Mouse (Mus musculus) midbrain, embryonic 11.5 days (tissue): Measurements from ENCODE around the gene Sub1. TPM values are rescaled to one million over a fixed set of nuclear protein-coding genes. Genes with fewer than 3 reads are reported as not detected.
A peak's percentile ranks its signal among the peaks of the same experiment; 100 is the strongest.

ENCODE experiments used
- ATAC-seq: fragments of 200-750 bp; cut with Nextera tagmentation; 2 replicates; pipeline ENCODE4 v1.8.0; 2017; ENCODE audit warnings: moderate TSS enrichment, moderate library complexity; ENCODE audit not compliant: low FRiP score
- DNase-seq: peaks from one replicate; pipeline ENCODE4 v3.0.0; 2015; ENCODE audit warnings: low spot score; ENCODE audit errors: missing footprints
- H3K27ac ChIP-seq: fragments of 300-500 bp; sonication (generic); 2 replicates; pipeline ENCODE4 v1.5.1; 2014; ENCODE audit warnings: low read depth, low read length
- H3K27me3 ChIP-seq: fragments of 300-500 bp; sonication (generic); 2 replicates; pipeline ENCODE4 v1.6.1; 2014; ENCODE audit warnings: mild to moderate bottlenecking, low read length, moderate library complexity, mixed read lengths; ENCODE audit not compliant: control insufficient read depth, insufficient read depth
- H3K36me3 ChIP-seq: fragments of 300-500 bp; sonication (generic); 2 replicates; pipeline ENCODE4 v1.6.1; 2014; ENCODE audit warnings: mild to moderate bottlenecking, low read length, moderate library complexity, mixed read lengths; ENCODE audit not compliant: control insufficient read depth, insufficient read depth
- H3K4me1 ChIP-seq: fragments of 300-500 bp; sonication (generic); 2 replicates; pipeline ENCODE4 v1.6.1; 2014; ENCODE audit warnings: low read length; ENCODE audit not compliant: control insufficient read depth, insufficient read depth
- H3K4me2 ChIP-seq: fragments of 300-500 bp; sonication (generic); 2 replicates; pipeline ENCODE4 v1.6.1; 2014; ENCODE audit warnings: mild to moderate bottlenecking, moderate library complexity
- H3K4me3 ChIP-seq: fragments of 300-500 bp; sonication (generic); 2 replicates; pipeline ENCODE4 v1.5.1; 2014; ENCODE audit warnings: low read depth, low read length
- H3K9ac ChIP-seq: fragments of 300-500 bp; sonication (generic); 2 replicates; pipeline ENCODE4 v1.6.1; 2014; ENCODE audit warnings: low read length
- H3K9me3 ChIP-seq: fragments of 300-500 bp; sonication (generic); 2 replicates; pipeline ENCODE4 v1.6.1; 2016; ENCODE audit warnings: low read length; ENCODE audit not compliant: control insufficient read depth
- WGBS: fragments of 180-500 bp; shearing (Covaris S2); extraction: QIAGEN DNeasy Blood & Tissue Kit; methylation state at CpG from one replicate; pipeline ENCODE4 v1.1.7; 2014; 5-methylcytosine and 5-hydroxymethylcytosine counted together
- polyA plus RNA-seq: library from polyadenylated mRNA; unstranded; fragments of >200 nt; fragmentation: Nextera tagmentation; extraction: Ambion mirVana; gene quantifications from 2 replicates; pipeline ENCODE4 v1.2.1, GENCODE M21; 2014

Gene Sub1
- polyA plus RNA-seq, 1 experiment from 2014 or later: 798 TPM

DNA sequence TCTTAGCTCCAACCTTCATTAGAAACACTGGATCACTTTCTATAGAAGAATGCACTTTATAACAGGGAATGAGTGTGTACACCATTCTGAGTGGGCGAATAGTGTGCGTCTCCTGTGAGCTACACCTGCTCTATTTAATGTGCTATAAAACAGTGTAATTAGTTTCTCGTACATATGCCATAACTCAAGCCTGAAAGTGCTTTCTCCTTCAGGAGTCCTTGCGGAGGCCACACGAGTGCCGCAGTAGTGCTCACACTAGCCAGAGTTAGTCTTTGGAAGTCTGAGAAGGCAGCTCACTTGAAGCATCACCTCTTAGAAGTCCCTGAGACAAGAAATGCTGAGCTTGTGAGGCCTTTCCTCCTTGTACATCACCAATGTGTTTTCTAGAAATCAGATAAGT lies 9.4 kb upstream of the Sub1 start:
- Histone ChIP-seq H3K9ac (no peak overlapping the region), H3K27me3 (no peaks in the 10 kb centered on the region), H3K4me3 (no peak overlapping the region), H3K4me1 (no peaks in the 10 kb centered on the region), H3K9me3 (no peaks in the 10 kb centered on the region), H3K4me2 (no peak overlapping the region), H3K36me3 (no peaks in the 10 kb centered on the region), H3K27ac (no peak overlapping the region)
- DNase-seq (peak; percentile 37), ATAC-seq (no peak)
- WGBS: 96% methylated on average over 6 of the region's 6 CpGs

DNA sequence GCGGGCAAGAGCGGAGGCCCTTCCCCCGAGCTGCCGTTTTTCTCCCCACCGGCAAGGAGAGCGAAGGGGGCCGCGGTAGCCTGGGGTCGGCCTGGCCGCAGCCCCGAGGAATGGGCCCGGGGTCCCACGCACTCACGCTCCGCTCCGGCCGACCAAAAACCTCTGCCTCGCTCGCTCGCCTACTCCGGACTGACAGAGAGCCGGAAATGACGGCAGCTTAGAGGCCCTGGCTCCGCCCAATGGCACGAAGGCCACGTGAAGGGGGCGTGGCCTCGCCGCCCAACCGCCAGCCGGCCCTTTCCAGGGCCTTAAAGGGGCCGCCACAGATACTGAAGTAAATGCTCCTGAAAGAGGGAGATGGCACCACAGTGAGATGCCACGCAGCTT lies 975 bp downstream of the Sub1 start:
- Histone ChIP-seq H3K4me3 (peak overlapping the region; percentile 99), H3K9me3 (no peaks in the 10 kb centered on the region), H3K27ac (peak overlapping the region; percentile 59), H3K9ac (peak overlapping the region; percentile 90), H3K36me3 (peaks cover under 1% of the 10 kb centered on the region; the same call in 1 of the 2 replicates), H3K27me3 (no peaks in the 10 kb centered on the region), H3K4me2 (peak overlapping the region; percentile 90), H3K4me1 (peaks cover 10% of the 10 kb centered on the region)
- DNase-seq (peak; percentile 99), ATAC-seq (peak; percentile 98)
- under 1% methylated on average over 29 of the region's 33 CpGs for WGBS

DNA sequence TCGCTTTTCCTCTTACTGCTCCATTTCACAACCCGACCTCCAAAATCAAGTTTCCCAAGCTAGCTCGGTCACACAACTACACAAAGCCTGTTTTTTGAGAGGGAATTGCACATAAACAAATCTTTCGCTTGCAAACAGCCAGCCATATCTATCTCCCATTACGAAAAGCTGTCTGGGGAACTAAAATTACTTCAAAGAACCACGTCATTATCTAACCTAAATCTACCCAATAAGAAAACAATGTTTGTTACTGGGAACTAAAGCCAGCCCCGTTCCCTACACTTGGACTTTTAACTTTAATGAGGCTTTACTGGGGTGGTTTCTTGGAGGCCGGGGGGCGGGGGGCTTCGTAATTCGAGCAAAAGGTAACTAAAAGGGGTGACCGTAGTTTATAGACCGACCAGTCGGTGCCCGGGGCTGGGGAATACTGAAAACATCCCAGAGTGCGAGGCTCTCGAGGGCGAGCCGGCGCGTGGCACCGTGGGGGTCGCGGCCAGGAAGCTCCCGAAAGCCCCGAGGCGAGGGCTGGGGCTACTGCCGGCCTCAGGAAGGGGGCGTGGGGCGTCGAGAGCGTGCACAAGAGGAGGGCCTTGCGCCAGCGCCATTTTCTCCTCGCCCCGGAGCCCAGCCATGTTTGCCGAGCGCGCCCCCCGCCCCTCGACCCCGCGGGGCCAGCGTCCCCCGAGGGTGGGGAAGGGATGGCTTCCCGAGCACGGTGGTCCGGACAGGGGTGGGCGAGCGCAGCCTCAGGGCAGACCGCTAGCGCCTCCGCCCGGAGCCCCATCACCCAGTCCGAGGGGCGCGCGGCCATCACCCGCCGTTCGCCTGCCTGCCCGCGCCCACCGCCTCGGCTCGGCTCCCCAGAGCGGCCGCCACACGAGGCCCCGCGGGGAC lies 1.6 kb downstream of the Sub1 start:
- Histone ChIP-seq H3K27ac (peak overlapping the region; percentile 59), H3K4me2 (peak overlapping the region; percentile 90), H3K9ac (peak overlapping the region; percentile 90), H3K4me1 (peaks cover 10% of the 10 kb centered on the region), H3K9me3 (no peaks in the 10 kb centered on the region), H3K27me3 (no peaks in the 10 kb centered on the region), H3K36me3 (peaks cover 4% of the 10 kb centered on the region; the same call in 1 of the 2 replicates), H3K4me3 (peak overlapping the region; percentile 99)
- DNase-seq (peak; percentile 93), ATAC-seq (peak; percentile 87)
- 1% methylated on average over 64 of the region's 71 CpGs for WGBS

DNA sequence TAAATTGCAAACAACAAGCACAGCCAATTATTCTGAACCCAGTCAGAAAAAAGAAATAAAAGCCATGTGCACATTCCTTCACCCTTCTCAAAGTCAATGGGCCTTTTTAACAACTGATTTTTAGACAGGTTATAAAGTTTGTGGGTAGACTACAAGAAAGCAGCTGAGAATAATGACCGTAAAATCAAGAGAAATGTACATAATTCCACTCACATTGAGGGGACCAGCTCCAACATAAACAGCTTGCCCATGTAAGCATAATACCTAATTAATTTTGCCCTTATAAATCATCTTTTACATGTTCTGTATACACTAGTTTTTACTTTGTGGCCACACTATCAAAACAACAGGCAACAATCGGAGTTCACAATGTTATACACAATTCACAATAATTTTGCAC lies 2.8 kb downstream of the Sub1 start:
- Histone ChIP-seq H3K4me1 (peaks cover 10% of the 10 kb centered on the region), H3K9me3 (no peaks in the 10 kb centered on the region), H3K4me2 (peak overlapping the region; percentile 90), H3K4me3 (no peak overlapping the region), H3K27me3 (no peaks in the 10 kb centered on the region), H3K9ac (0 out of 2 replicates have a peak overlapping the region, but pooled peaks have one; percentile 90), H3K27ac (no peak overlapping the region), H3K36me3 (peaks cover 5% of the 10 kb centered on the region; the same call in 1 of the 2 replicates)
- 91% methylated on average over 2 of the region's 2 CpGs for WGBS
- DNase-seq (peak; percentile 69), ATAC-seq (no peak)

DNA sequence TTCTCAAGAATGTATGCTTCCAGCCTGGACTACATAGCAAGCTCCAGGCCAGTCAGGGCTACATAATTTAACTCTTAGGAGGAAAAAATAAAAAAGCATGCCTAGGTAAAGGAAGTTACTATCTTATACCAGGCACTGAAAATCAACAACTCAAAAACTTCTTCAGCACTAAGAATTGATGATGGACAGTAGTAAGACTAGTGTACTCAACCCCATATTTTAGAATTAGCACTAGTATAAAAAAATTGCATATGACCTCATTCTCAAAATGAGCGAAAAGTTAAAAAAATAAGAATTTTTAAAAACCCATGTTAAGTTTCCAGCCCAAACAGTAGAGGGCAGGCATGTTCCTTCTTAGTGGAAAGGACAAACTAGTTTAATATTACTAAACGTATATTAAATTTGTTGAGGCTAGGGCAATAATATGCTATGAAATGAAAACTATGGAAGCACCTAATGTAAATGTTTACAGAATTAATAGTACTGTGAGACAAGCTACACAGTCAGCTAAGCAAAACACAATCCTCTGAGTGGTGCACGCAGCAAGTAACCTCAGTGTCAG lies 5.2 kb downstream of the Sub1 start:
- no peak overlapping the region for H3K27ac ChIP-seq
- peaks cover 10% of the 10 kb centered on the region for H3K4me1 ChIP-seq
- no peak overlapping the region for H3K4me2 ChIP-seq
- peak; percentile 75 for DNase-seq
- no peak for ATAC-seq
- no peaks in the 10 kb centered on the region for H3K27me3 ChIP-seq
- no peaks in the 10 kb centered on the region for H3K9me3 ChIP-seq
- peaks cover 8% of the 10 kb centered on the region; the same call in 1 of the 2 replicates for H3K36me3 ChIP-seq
- H3K4me3 ChIP-seq: no peak overlapping the region
- 81% methylated on average over 3 of the region's 3 CpGs for WGBS
- no peak overlapping the region for H3K9ac ChIP-seq

DNA sequence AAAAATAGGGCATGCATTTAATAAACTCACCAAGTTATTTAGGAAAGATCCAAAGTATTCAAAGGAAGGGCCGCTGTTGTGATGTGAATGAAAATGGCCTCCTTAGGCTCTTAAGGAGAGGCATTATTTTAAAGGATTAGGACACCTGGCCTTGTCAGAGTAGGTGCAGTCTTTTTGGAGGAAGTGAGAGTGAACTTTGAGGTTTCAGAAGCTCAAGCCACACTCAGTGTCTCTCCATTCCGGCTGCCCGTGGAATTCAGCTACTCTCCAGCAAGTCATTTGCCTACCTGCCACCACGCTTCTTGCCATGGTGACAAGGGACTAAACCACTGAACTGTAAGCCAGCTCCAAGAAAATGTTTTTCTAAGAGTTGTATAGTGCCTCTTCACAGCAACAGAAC lies 8.2 kb downstream of the Sub1 start:
- no peak for ATAC-seq
- H3K4me2 ChIP-seq: no peak overlapping the region
- no peak for DNase-seq
- no peaks in the 10 kb centered on the region for H3K27me3 ChIP-seq
- H3K4me1 ChIP-seq: no peaks in the 10 kb centered on the region; the same call in 1 of the 2 replicates
- 93% methylated on average over 4 of the region's 4 CpGs for WGBS
- H3K9ac ChIP-seq: no peak overlapping the region
- peaks cover 18% of the 10 kb centered on the region; the same call in 1 of the 2 replicates for H3K36me3 ChIP-seq
- no peak overlapping the region for H3K4me3 ChIP-seq
- no peaks in the 10 kb centered on the region for H3K9me3 ChIP-seq
- no peak overlapping the region for H3K27ac ChIP-seq

DNA sequence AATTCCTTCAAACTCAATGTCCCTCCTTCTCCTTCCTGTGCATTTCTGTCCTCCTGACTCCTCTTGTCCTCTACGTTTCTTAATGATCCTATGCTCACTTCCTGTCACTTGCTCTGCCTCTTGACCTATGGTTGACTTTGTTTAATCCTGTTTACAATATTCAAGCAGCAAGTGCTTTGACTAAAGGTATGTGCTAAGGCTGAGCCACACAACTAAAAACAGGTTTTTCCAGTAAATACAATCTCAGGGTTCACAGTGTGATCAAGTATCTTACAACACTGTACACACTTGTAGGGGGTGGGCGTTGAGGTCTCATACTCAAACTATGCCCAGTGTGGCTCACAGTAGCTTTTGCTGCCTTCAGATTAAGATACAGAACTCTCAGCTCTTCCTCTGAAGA lies 8.9 kb downstream of the Sub1 start:
- no peaks in the 10 kb centered on the region for H3K27me3 ChIP-seq
- DNase-seq: no peak
- no peak for ATAC-seq
- no peaks in the 10 kb centered on the region for H3K4me1 ChIP-seq
- H3K9ac ChIP-seq: no peak overlapping the region
- no peak overlapping the region for H3K4me3 ChIP-seq
- H3K27ac ChIP-seq: no peak overlapping the region
- peaks cover 18% of the 10 kb centered on the region; the same call in 1 of the 2 replicates for H3K36me3 ChIP-seq
- WGBS: 91% methylated on average over 2 of the region's 2 CpGs
- H3K4me2 ChIP-seq: no peak overlapping the region
- no peaks in the 10 kb centered on the region for H3K9me3 ChIP-seq

DNA sequence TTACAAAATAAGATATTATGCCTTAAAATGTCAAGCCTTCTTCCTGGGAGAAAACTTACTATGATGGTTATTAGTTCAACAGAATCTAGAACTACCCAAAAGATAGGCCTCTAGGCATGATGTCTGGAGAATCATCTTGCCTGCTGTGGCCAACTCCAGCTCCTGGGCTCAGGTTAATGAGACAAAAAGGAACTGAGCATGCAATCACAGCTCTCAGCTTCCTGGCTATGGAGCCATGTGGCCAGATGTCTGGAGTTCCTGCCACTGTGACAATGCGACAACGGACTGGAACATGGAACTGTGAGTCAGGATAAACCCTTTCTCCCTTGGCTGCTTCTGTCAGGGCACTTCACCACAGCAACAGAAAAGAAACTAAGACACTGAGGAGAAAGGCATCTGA lies 14.8 kb downstream of the Sub1 start:
- no peak for ATAC-seq
- Histone ChIP-seq H3K9ac (no peak overlapping the region), H3K27ac (no peak overlapping the region), H3K4me3 (no peak overlapping the region), H3K9me3 (no peaks in the 10 kb centered on the region), H3K4me2 (no peak overlapping the region), H3K36me3 (peaks cover 12% of the 10 kb centered on the region; the same call in 1 of the 2 replicates), H3K27me3 (no peaks in the 10 kb centered on the region), H3K4me1 (no peaks in the 10 kb centered on the region)
- DNase-seq: peak; percentile 84
- WGBS: 97% methylated on average over 2 of the region's 2 CpGs

DNA sequence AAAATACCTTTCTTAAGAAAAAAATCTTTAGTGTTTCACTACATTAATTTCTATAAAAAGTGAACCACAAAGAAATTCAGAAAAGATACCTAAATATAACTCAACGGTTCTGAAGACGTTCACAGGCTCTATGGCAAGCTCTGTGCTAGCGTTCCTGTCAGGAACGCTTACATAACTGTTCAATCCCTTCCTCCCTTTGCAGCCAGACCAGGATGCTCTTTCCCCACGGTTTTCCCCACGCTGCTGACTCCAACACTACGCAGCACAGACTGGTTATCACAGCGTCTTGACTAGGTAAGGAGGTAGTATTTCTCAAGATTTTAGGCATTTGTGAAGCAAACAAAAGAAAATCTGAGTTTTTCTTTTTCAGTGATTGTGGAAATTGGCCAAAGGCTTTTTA lies 15.3 kb downstream of the Sub1 start:
- peaks cover 12% of the 10 kb centered on the region; the same call in 1 of the 2 replicates for H3K36me3 ChIP-seq
- ATAC-seq (no peak), DNase-seq (peak; percentile 12)
- WGBS: 93% methylated on average over 8 of the region's 8 CpGs
- no peak overlapping the region for H3K9ac ChIP-seq
- H3K4me1 ChIP-seq: no peaks in the 10 kb centered on the region
- H3K27me3 ChIP-seq: no peaks in the 10 kb centered on the region
- no peak overlapping the region for H3K27ac ChIP-seq
- no peak overlapping the region for H3K4me3 ChIP-seq
- no peak overlapping the region for H3K4me2 ChIP-seq
- H3K9me3 ChIP-seq: no peaks in the 10 kb centered on the region
